Mouse (Mus musculus): ENCODE data around the gene Lrrc20. TPM values are rescaled to one million over a fixed set of nuclear protein-coding genes. Genes with fewer than 3 reads are reported as not detected.
"Not testable (repeated sequence)": the region's sequence is repeated elsewhere in the genome, so short reads cannot be mapped to it uniquely, and the experiment has no call there.

Lrrc20 gene
- polyA plus RNA-seq, 1 experiment from 2014 or later = 22.1 TPM

GRCm38 (mm10) chr10:61605851-61606250, 130.2 kb downstream of the Lrrc20 start:
- Histone ChIP-seq H3K9ac (replicated peaks) (no peak overlapping the region), H3K4me2 (replicated peaks) (no peak overlapping the region), H3K4me3 (no peak overlapping the region), H3K4me1 (no peaks in the 10 kb centered on the region; the same call in 1 of the 2 replicates), H3K9me3 (no peaks in the 10 kb centered on the region), H3K27ac (replicated peaks) (no peak overlapping the region), H3K36me3 (no peaks in the 10 kb centered on the region), H3K27me3 (no peaks in the 10 kb centered on the region)
- ATAC-seq (replicated peaks) = no peak
- WGBS = 17% methylated on average over 8 of the region's 8 CpGs

- H3K36me3 ChIP-seq = no peaks in the 10 kb centered on the region
- H3K27ac ChIP-seq (replicated peaks) = no peak overlapping the region
- H3K9ac ChIP-seq (replicated peaks) = no peak overlapping the region
- no peak for ATAC-seq (replicated peaks)
- no peaks in the 10 kb centered on the region for H3K4me1 ChIP-seq
- 0 out of 2 replicates have a peak, but pooled peaks cover 3% of the 10 kb centered on the region for H3K27me3 ChIP-seq
- H3K9me3 ChIP-seq = no peaks in the 10 kb centered on the region
- no peak overlapping the region for H3K4me3 ChIP-seq
- H3K4me2 ChIP-seq (replicated peaks) = no peak overlapping the region
These were observed 132.6 kb downstream of the Lrrc20 start for GRCm38 (mm10) chr10:61608233-61608632.

- H3K27ac ChIP-seq (replicated peaks) = no peak overlapping the region
- 75% methylated on average over 8 of the region's 8 CpGs for WGBS
- no peaks in the 10 kb centered on the region for H3K9me3 ChIP-seq
- no peak overlapping the region for H3K4me3 ChIP-seq
- 0 out of 2 replicates have a peak, but pooled peaks cover 3% of the 10 kb centered on the region for H3K27me3 ChIP-seq
- no peak for ATAC-seq (replicated peaks)
- H3K36me3 ChIP-seq = no peaks in the 10 kb centered on the region
- H3K4me1 ChIP-seq = no peaks in the 10 kb centered on the region
- H3K4me2 ChIP-seq (replicated peaks) = no peak overlapping the region
- no peak overlapping the region for H3K9ac ChIP-seq (replicated peaks)
These were observed 135.1 kb downstream of the Lrrc20 start for GRCm38 (mm10) chr10:61610650-61611235.

GRCm38 (mm10) chr10:61614311-61614710, 138.7 kb downstream of the Lrrc20 start:
- Histone ChIP-seq H3K4me2 (replicated peaks) (no peak overlapping the region), H3K27me3 (0 out of 2 replicates have a peak, but pooled peaks cover 3% of the 10 kb centered on the region), H3K36me3 (no peaks in the 10 kb centered on the region), H3K4me3 (no peak overlapping the region), H3K9ac (replicated peaks) (no peak overlapping the region), H3K4me1 (no peaks in the 10 kb centered on the region), H3K9me3 (no peaks in the 10 kb centered on the region), H3K27ac (replicated peaks) (no peak overlapping the region)
- 44% methylated on average over 7 of the region's 7 CpGs for WGBS
- ATAC-seq (replicated peaks) = no peak

GRCm38 (mm10) chr10:61618528-61618927, 142.9 kb downstream of the Lrrc20 start:
- Histone ChIP-seq H3K36me3 (no peaks in the 10 kb centered on the region), H3K27ac (replicated peaks) (no peak overlapping the region), H3K4me1 (no peaks in the 10 kb centered on the region), H3K4me3 (no peak overlapping the region), H3K4me2 (replicated peaks) (no peak overlapping the region), H3K9me3 (no peaks in the 10 kb centered on the region), H3K9ac (replicated peaks) (no peak overlapping the region), H3K27me3 (no peaks in the 10 kb centered on the region)
- WGBS = 79% methylated on average over 2 of the region's 2 CpGs
- ATAC-seq (replicated peaks) = no peak

GRCm38 (mm10) chr10:61621681-61622080, 146.1 kb downstream of the Lrrc20 start:
- Histone ChIP-seq H3K9me3 (no peaks in the 10 kb centered on the region), H3K27ac (replicated peaks) (0 out of 2 replicates have a peak overlapping the region, but pooled peaks have one; percentile 11), H3K27me3 (peaks cover 20% of the 10 kb centered on the region; the same call in 1 of the 2 replicates), H3K4me1 (peaks cover 12% of the 10 kb centered on the region), H3K4me2 (replicated peaks) (no peak overlapping the region), H3K36me3 (no peaks in the 10 kb centered on the region), H3K4me3 (no peak overlapping the region), H3K9ac (replicated peaks) (no peak overlapping the region)
- no peak for ATAC-seq (replicated peaks)
- 21% methylated on average over 9 of the region's 9 CpGs for whole genome bisulfite sequencing

- not testable (repeated sequence) for H3K4me2 ChIP-seq (replicated peaks); H3K9ac ChIP-seq (replicated peaks); H3K27ac ChIP-seq (replicated peaks); ATAC-seq (replicated peaks); H3K9me3 ChIP-seq; H3K4me3 ChIP-seq; H3K36me3 ChIP-seq
- H3K4me1 ChIP-seq = peaks cover 12% of the 10 kb centered on the region
- peaks cover 20% of the 10 kb centered on the region; the same call in 1 of the 2 replicates for H3K27me3 ChIP-seq
- WGBS = 63% methylated on average over 3 of the region's 3 CpGs
These were observed 148.3 kb downstream of the Lrrc20 start for GRCm38 (mm10) chr10:61623874-61624273.

GRCm38 (mm10) chr10:61624771-61625170, 149.2 kb downstream of the Lrrc20 start:
- WGBS = 36% methylated on average over 5 of the region's 5 CpGs
- H3K4me3 ChIP-seq = no peak overlapping the region

GRCm38 (mm10) chr10:61625381-61626257, 150.0 kb downstream of the Lrrc20 start:
- H3K36me3 ChIP-seq = no peaks in the 10 kb centered on the region
- peak overlapping the region; percentile 36 for H3K9ac ChIP-seq (replicated peaks)
- peak; percentile 68 for ATAC-seq (replicated peaks)
- no peak overlapping the region for H3K27ac ChIP-seq (replicated peaks)
- 4% methylated on average over 74 of the region's 74 CpGs for WGBS
- peak overlapping the region; percentile 78 for H3K4me2 ChIP-seq (replicated peaks)
- H3K9me3 ChIP-seq = no peaks in the 10 kb centered on the region
- H3K27me3 ChIP-seq = peaks cover 20% of the 10 kb centered on the region; the same call in 1 of the 2 replicates
- peaks cover 12% of the 10 kb centered on the region for H3K4me1 ChIP-seq
- peak overlapping the region; percentile 43 for H3K4me3 ChIP-seq

More at GRCm38 (mm10) chr10:61624771-61625170, 149.2 kb downstream of the Lrrc20 start:
- H3K4me1 ChIP-seq = peaks cover 12% of the 10 kb centered on the region
- H3K36me3 ChIP-seq = no peaks in the 10 kb centered on the region
- H3K4me2 ChIP-seq (replicated peaks) = peak overlapping the region; percentile 78; the same call in 1 of the 2 replicates
- no peak for ATAC-seq (replicated peaks)
- H3K27ac ChIP-seq (replicated peaks) = no peak overlapping the region
- H3K27me3 ChIP-seq = peaks cover 20% of the 10 kb centered on the region; the same call in 1 of the 2 replicates
- no peaks in the 10 kb centered on the region for H3K9me3 ChIP-seq
- H3K9ac ChIP-seq (replicated peaks) = no peak overlapping the region

- no peaks in the 10 kb centered on the region for H3K9me3 ChIP-seq
- H3K27me3 ChIP-seq = peaks cover 20% of the 10 kb centered on the region; the same call in 1 of the 2 replicates
- no peak for ATAC-seq (replicated peaks)
- 84% methylated on average over 3 of the region's 3 CpGs for WGBS
- no peak overlapping the region for H3K4me2 ChIP-seq (replicated peaks)
- peaks cover 12% of the 10 kb centered on the region for H3K4me1 ChIP-seq
- H3K9ac ChIP-seq (replicated peaks) = no peak overlapping the region
- H3K4me3 ChIP-seq = no peak overlapping the region
- no peaks in the 10 kb centered on the region for H3K36me3 ChIP-seq
- H3K27ac ChIP-seq (replicated peaks) = no peak overlapping the region
These were observed 150.9 kb downstream of the Lrrc20 start for GRCm38 (mm10) chr10:61626551-61626950.

GRCm38 (mm10) chr10:61627195-61627937, 151.8 kb downstream of the Lrrc20 start:
- 78% methylated on average over 15 of the region's 15 CpGs for WGBS
- no peak for ATAC-seq (replicated peaks)
- Histone ChIP-seq H3K4me1 (peaks cover 12% of the 10 kb centered on the region), H3K9ac (replicated peaks) (no peak overlapping the region), H3K27me3 (peaks cover 20% of the 10 kb centered on the region; the same call in 1 of the 2 replicates), H3K36me3 (no peaks in the 10 kb centered on the region), H3K4me3 (no peak overlapping the region), H3K9me3 (no peaks in the 10 kb centered on the region), H3K27ac (replicated peaks) (no peak overlapping the region), H3K4me2 (replicated peaks) (no peak overlapping the region)

GRCm38 (mm10) chr10:61627938-61628250, 152.3 kb downstream of the Lrrc20 start:
- H3K36me3 ChIP-seq = no peaks in the 10 kb centered on the region
- WGBS = 88% methylated on average over 4 of the region's 4 CpGs
- H3K27ac ChIP-seq (replicated peaks) = no peak overlapping the region
- H3K27me3 ChIP-seq = peaks cover 20% of the 10 kb centered on the region; the same call in 1 of the 2 replicates
- peaks cover 12% of the 10 kb centered on the region for H3K4me1 ChIP-seq
- H3K4me2 ChIP-seq (replicated peaks) = no peak overlapping the region
- ATAC-seq (replicated peaks) = no peak
- H3K4me3 ChIP-seq = no peak overlapping the region
- H3K9me3 ChIP-seq = no peaks in the 10 kb centered on the region
- no peak overlapping the region for H3K9ac ChIP-seq (replicated peaks)
